Mouse (Mus musculus) heart, embryonic 11.5 days (tissue): ENCODE data around the gene Dhh. TPM values are rescaled to one million over a fixed set of nuclear protein-coding genes. Genes with fewer than 3 reads are reported as not detected.

Source experiments
- ATAC-seq: fragments of 200-750 bp; cut with Nextera tagmentation; replicated peaks from 2 replicates; pipeline ENCODE4 v1.8.0; 2017; ENCODE audit warnings: moderate library complexity; ENCODE audit not compliant: insufficient number of reproducible peaks, low FRiP score, low TSS enrichment
- H3K27ac ChIP-seq: fragments of 300-500 bp; sonication (generic); 2 replicates; pipeline ENCODE4 v1.5.1; 2014; ENCODE audit warnings: mild to moderate bottlenecking, low read depth, low read length
- H3K27me3 ChIP-seq: fragments of 300-500 bp; sonication (generic); 2 replicates; pipeline ENCODE4 v1.6.1; 2014; ENCODE audit warnings: mild to moderate bottlenecking, low read length, mixed read lengths; ENCODE audit not compliant: control insufficient read depth, insufficient read depth
- H3K36me3 ChIP-seq: fragments of 300-500 bp; sonication (generic); 2 replicates; pipeline ENCODE4 v1.6.1; 2014; ENCODE audit warnings: mild to moderate bottlenecking, low read length, moderate library complexity, mixed read lengths; ENCODE audit not compliant: control insufficient read depth, insufficient read depth
- H3K4me1 ChIP-seq: fragments of 300-500 bp; sonication (generic); 2 replicates; pipeline ENCODE4 v1.6.1; 2014; ENCODE audit warnings: low read length; ENCODE audit not compliant: control insufficient read depth, insufficient read depth
- H3K4me2 ChIP-seq: fragments of 300-500 bp; sonication (generic); 2 replicates; pipeline ENCODE4 v1.6.1; 2014; ENCODE audit warnings: mild to moderate bottlenecking, moderate library complexity
- H3K4me3 ChIP-seq: fragments of 300-500 bp; sonication (generic); 2 replicates; pipeline ENCODE4 v1.5.1; 2014; ENCODE audit warnings: low read depth, low read length
- H3K9ac ChIP-seq: fragments of 300-500 bp; sonication (generic); 2 replicates; pipeline ENCODE4 v1.6.1; 2014; ENCODE audit warnings: mild to moderate bottlenecking, low read depth, low read length, moderate library complexity
- H3K9me3 ChIP-seq: fragments of 300-500 bp; sonication (generic); replicated peaks from 2 replicates; pipeline ENCODE4 v1.6.1; 2016; ENCODE audit warnings: low read length; ENCODE audit not compliant: control insufficient read depth
- WGBS: fragments of 180-500 bp; shearing (Covaris S2); extraction: QIAGEN DNeasy Blood & Tissue Kit; methylation state at CpG from one replicate; pipeline ENCODE4 v1.1.7; 2014; ENCODE audit not compliant: insufficient replicate concordance; 5-methylcytosine and 5-hydroxymethylcytosine counted together
- polyA plus RNA-seq: library from polyadenylated mRNA; unstranded; fragments of >200 nt; fragmentation: Nextera tagmentation; extraction: Ambion mirVana; gene quantifications from 2 replicates; pipeline ENCODE4 v1.2.1, GENCODE M21; 2014

Dhh gene
- polyA plus RNA-seq, 1 experiment from 2014 or later: 2.5 TPM

DNA sequence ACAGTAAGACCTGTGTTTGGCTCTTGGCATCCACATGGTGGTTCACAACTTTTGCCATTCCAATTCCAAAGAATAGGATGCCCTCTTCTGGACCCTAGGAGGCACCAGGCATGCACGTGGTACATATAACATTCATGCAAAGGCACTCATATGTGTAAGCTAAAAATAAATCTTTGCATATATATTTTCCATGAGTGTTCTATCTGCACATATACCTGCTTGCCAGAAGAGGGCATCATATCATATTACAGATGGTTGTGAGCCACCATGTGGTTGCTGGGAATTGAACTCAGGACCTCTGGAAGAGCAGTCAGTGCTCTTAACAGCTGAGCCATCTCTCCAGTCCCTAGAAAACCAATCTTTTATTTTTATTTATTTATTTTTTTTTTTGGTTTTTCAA, 3.2 kb upstream of the Dhh start:
- no peak overlapping the region for H3K4me2 ChIP-seq
- H3K4me3 ChIP-seq: no peak overlapping the region
- H3K27ac ChIP-seq: no peak overlapping the region
- H3K4me1 ChIP-seq: peaks cover 19% of the 10 kb centered on the region
- H3K9me3 ChIP-seq: no peaks in the 10 kb centered on the region
- H3K36me3 ChIP-seq: peaks cover 13% of the 10 kb centered on the region
- H3K9ac ChIP-seq: no peak overlapping the region
- peaks cover 28% of the 10 kb centered on the region for H3K27me3 ChIP-seq
- no peak for ATAC-seq
- 57% methylated on average over 1 of the region's 1 CpGs for WGBS

GRCm38 (mm10) chr15:98897495-98897894, 845 bp downstream of the Dhh start:
- WGBS: 3% methylated on average over 10 of the region's 10 CpGs
- peaks cover 48% of the 10 kb centered on the region for H3K4me1 ChIP-seq

DNA sequence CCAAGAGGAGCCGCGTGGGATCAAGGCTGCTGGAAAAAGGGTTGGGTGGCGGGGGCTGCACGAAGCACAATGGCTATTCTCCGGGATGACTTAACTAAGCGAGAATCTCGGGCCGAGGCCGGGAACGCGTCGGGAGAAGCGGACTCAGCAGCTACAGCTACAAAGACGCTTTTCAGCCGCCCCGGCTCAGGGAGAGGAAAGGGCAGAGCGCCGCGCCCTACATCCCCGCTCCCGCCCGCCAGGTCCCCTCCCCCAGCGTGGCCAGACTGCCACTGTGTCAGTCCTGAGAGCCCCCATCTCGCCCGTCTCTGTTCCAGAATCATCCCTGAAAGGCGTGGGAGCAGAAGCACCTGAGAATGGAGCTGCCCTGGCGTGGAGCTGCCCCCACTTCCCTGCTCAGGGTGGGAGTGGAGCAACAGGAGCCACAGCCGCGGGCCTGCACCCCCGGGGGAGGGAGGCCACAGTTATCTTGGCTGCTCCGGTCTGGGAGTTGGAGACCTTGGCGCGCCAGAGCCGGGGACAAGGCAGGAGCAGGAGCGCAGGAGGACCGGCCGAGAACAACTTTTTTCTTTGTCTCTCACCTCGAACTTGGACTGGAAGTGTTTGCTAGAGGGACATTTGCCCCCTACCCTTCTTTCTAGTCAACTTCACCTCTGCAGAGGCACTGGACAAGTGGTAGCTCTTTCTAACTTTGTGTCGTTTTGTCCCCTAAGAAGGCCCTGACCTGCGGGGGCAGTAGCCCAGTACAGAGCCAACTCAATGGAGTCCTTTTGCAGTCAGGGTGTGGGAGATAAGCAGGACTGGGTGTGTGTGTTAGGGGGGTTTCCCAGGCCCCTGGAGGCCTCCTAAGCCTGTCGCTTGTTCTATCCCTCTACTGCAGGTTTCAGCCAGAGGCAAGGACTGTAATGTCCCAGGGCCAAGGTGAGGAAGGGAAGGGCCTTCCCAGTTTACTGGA, 2.4 kb downstream of the Dhh start:
- Histone ChIP-seq H3K4me3 (peak overlapping the region; percentile 61), H3K4me2 (peak overlapping the region; percentile 100), H3K9me3 (no peaks in the 10 kb centered on the region), H3K27ac (peak overlapping the region; percentile 87), H3K36me3 (no peaks in the 10 kb centered on the region), H3K9ac (peak overlapping the region; percentile 74), H3K27me3 (peaks cover 63% of the 10 kb centered on the region), H3K4me1 (peaks cover 48% of the 10 kb centered on the region)
- WGBS: 1% methylated on average over 41 of the region's 41 CpGs
- ATAC-seq: peak; percentile 60

More at GRCm38 (mm10) chr15:98897495-98897894, 845 bp downstream of the Dhh start:
- H3K27ac ChIP-seq: peak overlapping the region; percentile 87
- H3K4me3 ChIP-seq: peak overlapping the region; percentile 42
- peaks cover 63% of the 10 kb centered on the region for H3K27me3 ChIP-seq
- no peaks in the 10 kb centered on the region for H3K9me3 ChIP-seq
- H3K4me2 ChIP-seq: peak overlapping the region; percentile 100
- H3K9ac ChIP-seq: no peak overlapping the region
- H3K36me3 ChIP-seq: no peaks in the 10 kb centered on the region
- ATAC-seq: no peak

- H3K4me2 ChIP-seq: peak overlapping the region; percentile 100
- H3K27ac ChIP-seq: peak overlapping the region; percentile 87; the same call in 1 of the 2 replicates
- no peaks in the 10 kb centered on the region for H3K36me3 ChIP-seq
- H3K27me3 ChIP-seq: peaks cover 63% of the 10 kb centered on the region
- 4% methylated on average over 38 of the region's 38 CpGs for WGBS
- no peak for ATAC-seq
- peaks cover 48% of the 10 kb centered on the region for H3K4me1 ChIP-seq
- H3K4me3 ChIP-seq: peak overlapping the region; percentile 61
- no peaks in the 10 kb centered on the region for H3K9me3 ChIP-seq
- H3K9ac ChIP-seq: peak overlapping the region; percentile 74
Measured at GRCm38 (mm10) chr15:98894746-98895634, 3.4 kb downstream of the Dhh start.

GRCm38 (mm10) chr15:98893940-98894745, 4.2 kb downstream of the Dhh start, which contains the start of gene Rhebl1:
Gene Rhebl1 (minus strand): TSS chr15:98894540.
- H3K9ac ChIP-seq: peak within 1 kb of the TSS; percentile 74
- peak within 1 kb of the TSS; percentile 87 for H3K27ac ChIP-seq
- H3K9me3 ChIP-seq: no peaks in the 10 kb centered on the region
- H3K4me1 ChIP-seq: peaks cover 48% of the 10 kb centered on the region
- H3K27me3 ChIP-seq: peaks cover 59% of the 10 kb centered on the region
- peak within 1 kb of the TSS; percentile 100 for H3K4me2 ChIP-seq
- 1% methylated on average over 77 of the region's 77 CpGs for WGBS
- ATAC-seq: no peak
- no peaks in the 10 kb centered on the region for H3K36me3 ChIP-seq
- H3K4me3 ChIP-seq: peak within 1 kb of the TSS; percentile 61

DNA sequence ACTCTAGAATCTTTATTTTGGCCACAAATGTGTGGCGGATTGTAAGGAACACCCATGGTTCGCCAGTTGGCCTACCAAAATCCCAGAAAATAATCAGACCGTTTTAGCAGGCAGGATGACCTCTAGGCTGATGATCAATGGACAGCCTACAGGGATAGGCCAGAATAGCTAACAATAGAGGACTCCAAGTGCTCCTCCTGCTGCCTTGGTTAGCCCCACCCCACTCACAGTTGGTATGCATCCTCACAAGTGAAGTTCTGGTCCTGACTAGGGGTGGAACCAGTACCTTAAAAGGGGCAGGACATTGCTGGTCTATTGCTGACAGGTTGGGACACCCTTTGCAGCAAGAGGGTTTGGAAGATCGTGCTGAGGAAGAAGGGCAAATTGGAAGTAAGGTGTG, 5.3 kb downstream of the Dhh start:
- Histone ChIP-seq H3K9ac (no peak overlapping the region), H3K4me2 (no peak overlapping the region), H3K9me3 (no peaks in the 10 kb centered on the region), H3K27me3 (peaks cover 49% of the 10 kb centered on the region), H3K36me3 (no peaks in the 10 kb centered on the region), H3K4me1 (peaks cover 42% of the 10 kb centered on the region), H3K4me3 (peak overlapping the region; percentile 61; the same call in 1 of the 2 replicates), H3K27ac (no peak overlapping the region)
- 55% methylated on average over 4 of the region's 4 CpGs for WGBS
- no peak for ATAC-seq

GRCm38 (mm10) chr15:98891907-98892606, 6.3 kb downstream of the Dhh start:
- Histone ChIP-seq H3K36me3 (no peaks in the 10 kb centered on the region), H3K9ac (no peak overlapping the region), H3K9me3 (no peaks in the 10 kb centered on the region), H3K27me3 (peaks cover 39% of the 10 kb centered on the region), H3K4me1 (peaks cover 32% of the 10 kb centered on the region), H3K4me2 (peak overlapping the region; percentile 62), H3K27ac (no peak overlapping the region), H3K4me3 (no peak overlapping the region)
- no peak for ATAC-seq
- 23% methylated on average over 6 of the region's 6 CpGs for WGBS
